Mouse (Mus musculus): ENCODE data around the gene Il12b.
"Not testable (repeated sequence)": the region's sequence is repeated elsewhere in the genome, so short reads cannot be mapped to it uniquely, and the experiment has no call there.

Gene Il12b

GRCm38 (mm10) chr11:44412276-44412675 is 12.4 kb downstream of the Il12b start:
- no peak for DNase-seq (ENCODE audit: low spot score)

DNA sequence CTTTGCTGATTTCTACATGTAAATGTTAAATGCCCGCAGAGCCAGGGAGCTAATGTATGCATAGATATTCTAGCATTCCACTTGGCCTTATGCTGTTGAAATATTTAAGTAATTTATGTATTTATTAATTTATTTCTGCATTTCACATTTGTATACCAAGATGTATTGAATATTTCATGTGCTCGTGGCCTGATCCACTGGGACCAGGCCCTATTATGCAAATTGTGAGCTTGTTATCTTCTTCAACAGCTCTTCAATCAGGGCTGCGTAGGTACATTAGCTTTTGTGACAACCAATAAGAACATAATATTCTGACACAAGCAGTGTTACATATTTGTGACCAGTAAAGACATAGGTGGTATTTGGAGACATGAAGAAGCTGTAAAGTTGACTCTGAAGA is 13.5 kb downstream of the Il12b start:
- no peak for DNase-seq (ENCODE audit: low spot score)

DNA sequence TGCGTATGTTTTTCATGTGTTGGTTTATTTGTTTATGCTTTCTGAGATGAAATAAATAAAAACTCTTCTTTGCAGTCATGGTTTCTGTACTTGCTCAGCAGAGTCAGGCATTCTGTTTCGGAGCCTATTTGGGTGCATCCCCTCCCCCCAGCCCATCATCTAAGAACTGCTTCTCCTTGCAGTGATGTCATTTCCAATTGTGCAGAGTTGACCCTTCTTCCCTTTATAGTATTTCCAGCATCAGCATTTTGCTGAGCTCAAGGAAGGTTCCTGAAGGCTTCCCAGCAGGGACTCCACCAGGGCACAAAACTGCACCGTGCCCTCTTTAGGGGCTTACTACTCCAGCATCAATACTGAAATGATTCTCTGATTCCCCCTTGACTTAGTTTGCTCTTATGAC is 14.7 kb downstream of the Il12b start:
- DNase-seq (ENCODE audit: low spot score) = no peak

DNA sequence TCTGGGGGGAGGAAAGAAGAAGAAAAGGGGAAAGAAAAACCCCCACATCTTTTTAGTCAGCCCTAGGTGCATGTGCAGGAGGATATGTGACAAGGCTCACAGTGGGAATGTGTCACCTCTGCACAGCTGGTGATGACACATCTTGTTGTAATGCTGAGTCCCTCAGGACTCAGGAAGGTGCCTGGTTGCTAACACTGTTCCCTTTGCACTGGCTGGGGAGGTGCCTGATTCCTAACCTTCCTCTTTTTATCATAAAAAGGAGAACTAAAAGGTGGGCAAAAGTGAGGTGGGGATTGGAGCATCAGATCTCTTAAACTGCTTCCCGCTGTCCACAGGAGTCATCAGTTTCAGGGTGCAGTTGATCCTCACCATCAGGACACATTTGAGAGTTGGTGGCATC is 17.5 kb downstream of the Il12b start:
- DNase-seq (ENCODE audit: low spot score) = no peak

GRCm38 (mm10) chr11:44422337-44423111 is 22.7 kb downstream of the Il12b start:
- DNase-seq (ENCODE audit: low spot score) = no peak

GRCm38 (mm10) chr11:44423261-44423660 is 23.4 kb downstream of the Il12b start:
- no peak for DNase-seq (ENCODE audit: low spot score)

DNA sequence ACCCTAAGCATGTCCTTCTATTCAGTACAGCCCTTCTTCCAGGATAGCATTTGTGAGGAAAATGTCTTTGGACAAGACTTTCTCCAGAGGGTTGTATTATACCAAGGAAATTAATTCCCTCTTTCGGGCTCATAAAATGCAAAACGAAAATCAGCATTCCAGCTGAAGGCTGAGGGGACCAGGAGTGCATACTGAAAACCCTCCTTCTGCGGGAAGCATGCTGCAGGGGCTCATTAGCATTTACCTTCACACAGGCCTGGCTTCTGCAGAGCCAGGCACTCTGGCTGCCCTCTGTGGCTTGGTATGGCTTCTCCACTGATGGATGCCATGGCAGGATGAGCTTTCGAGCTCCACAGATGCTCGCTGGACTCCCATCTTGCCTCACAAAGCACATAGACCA is 24.1 kb downstream of the Il12b start:
- no peak for DNase-seq (ENCODE audit: low spot score)

DNA sequence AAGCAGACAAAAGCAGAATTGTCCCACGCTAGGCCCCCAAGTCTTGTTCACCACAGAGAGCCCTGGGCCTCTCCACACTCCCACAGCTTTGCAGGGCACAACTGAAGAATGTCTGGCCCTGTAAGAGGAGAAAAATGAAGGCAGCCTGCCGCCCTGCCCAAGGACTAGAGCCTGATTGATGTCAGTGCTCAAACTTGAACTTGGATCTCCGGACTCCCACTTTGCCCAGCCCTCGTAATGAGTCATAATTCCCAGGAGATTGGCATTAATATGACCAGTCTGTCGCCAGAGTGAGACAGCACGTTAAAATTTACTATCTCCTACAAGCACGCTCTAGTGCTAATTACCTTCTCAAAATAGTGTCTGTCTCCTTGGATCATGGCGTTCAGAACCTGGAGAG is 25.1 kb downstream of the Il12b start:
- no peak for DNase-seq (ENCODE audit: low spot score)

DNA sequence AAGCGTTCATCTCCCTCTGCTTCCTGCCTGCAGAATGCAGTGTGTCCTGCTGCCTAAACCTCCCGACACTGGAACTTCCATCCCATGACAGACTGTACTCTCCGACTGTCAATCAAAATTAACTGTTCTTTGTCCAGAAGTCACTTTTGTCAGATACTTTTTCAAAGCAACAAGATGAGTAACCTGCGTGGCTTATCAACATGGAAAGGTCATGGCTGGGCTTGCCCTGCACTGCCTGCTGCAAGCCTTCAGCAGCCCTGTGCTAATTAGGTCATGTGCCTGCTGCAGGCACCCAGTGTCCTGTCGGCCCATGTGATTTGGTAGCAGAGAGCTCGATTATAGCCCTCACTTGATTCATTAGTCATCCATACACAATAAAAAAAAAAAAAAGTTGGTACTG is 25.8 kb downstream of the Il12b start:
- no peak for DNase-seq (ENCODE audit: low spot score)

DNA sequence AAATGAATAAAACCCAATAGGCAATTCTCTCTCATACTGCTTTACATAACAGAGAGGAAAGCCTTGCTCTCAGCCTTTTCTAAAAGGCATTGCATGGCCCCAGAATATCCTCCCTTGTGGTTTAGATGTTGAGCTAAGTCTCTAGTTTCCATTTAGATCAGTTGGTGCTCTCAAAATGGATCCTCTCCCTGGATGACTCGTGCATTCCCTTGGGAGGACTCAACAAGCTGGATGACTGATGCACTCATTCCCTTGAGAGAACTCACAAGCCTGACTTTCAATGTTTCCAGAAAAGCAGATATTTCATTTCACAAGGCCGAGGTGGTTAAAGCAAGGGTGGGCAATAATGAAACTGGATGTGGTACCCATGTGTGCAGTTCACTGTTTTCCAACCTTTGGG is 28.1 kb downstream of the Il12b start:
- peak; percentile 13 for DNase-seq (ENCODE audit: low spot score)

DNA sequence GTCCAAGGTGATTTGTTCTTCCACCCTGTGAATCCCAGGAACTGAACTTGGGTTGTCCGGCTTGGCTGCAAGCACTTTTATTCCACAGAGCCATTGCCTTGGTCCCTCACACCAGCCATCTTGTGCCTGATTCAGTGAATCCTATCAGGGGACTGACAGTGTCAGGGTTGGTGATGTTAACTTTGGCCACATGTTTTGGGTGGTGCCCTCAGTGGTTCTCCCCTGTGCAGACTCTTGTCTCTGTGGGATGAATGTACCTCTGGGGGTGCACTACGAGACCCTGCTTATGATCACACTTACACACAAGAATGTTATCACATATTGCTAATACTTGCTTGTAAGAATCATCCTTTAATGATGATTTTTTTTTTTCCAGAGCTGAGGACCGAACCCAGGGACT is 30.2 kb downstream of the Il12b start:
- no peak for DNase-seq (ENCODE audit: low spot score)

- no peak for DNase-seq (ENCODE audit: low spot score)
Observed at GRCm38 (mm10) chr11:44437786-44438185, 37.9 kb downstream of the Il12b start.

GRCm38 (mm10) chr11:44451046-44451445 is 51.2 kb downstream of the Il12b start:
- DNase-seq (ENCODE audit: low spot score) = no peak

DNA sequence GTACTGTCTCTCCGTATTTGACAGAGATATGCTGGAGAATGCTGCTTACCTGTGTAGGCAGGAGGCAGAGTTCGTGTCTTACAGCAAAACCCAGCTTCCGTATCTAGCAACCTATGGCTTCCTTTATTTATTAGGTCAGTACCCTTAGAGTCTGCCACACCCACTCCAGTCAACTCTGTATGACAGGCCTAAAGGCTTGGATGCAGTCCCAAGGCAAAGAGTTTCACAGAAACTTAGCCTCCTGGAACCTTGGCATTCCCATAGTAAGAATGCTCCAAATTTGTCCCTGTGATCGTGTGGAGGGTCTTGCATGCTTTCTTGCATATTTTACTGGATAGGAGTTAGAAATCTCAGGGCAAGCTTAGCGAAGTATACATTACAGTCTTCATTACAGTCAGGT is 52.2 kb downstream of the Il12b start:
- not testable (repeated sequence) for DNase-seq (ENCODE audit: low spot score)

- peak; percentile 65 for DNase-seq (ENCODE audit: low spot score)
Observed at GRCm38 (mm10) chr11:44453423-44453822, 53.6 kb downstream of the Il12b start.

- peak; percentile 24 for DNase-seq (ENCODE audit: low spot score)
Observed at GRCm38 (mm10) chr11:44461493-44461892, 61.6 kb downstream of the Il12b start.

Data from adipocyte (in vitro differentiated cells).